Comparison of ENCODE assay signal across 21 mouse cellular contexts in the genomic region with DNA sequence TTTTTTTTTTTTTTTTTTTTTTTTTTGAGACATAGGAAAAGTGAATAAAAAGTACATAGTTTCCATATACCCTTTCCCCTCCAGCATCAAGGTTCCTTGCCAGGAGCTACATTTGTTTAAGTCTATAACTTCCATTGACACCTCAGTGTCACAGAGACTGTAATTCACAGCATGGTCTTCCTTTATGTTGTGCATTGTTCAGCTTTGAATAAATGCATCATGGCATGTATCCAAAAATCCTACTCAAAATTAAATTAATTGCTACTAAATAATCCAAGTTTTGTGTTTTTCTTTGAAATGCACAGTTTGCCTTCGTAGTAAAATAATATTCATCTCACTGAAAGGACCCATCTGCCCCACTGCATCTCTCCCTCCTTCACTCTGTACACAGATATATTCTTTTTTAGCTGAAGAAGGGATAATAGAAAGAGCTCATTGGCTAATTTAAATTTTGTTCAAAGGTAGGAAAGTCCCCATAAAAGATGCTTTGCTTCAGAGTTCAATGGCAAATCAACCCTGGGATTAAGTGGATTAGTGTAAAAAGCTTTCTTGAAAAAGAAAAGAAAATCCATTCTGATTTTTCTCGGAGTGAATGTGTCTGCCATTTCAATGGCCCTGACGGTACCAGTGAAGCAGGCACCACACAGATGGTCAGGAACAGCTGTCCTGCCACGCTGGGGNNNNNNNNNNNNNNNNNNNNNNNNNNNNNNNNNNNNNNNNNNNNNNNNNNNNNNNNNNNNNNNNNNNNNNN.
DNase-seq lines count a peak whose midpoint lies in the region; ATAC-seq and TF ChIP-seq lines count a peak whose summit lies in the region.
"Had no signal": no experiment of that assay in that cellular context is flagged by ENCODE, and none has a peak within 500 bp of the region (broad histone marks: within the 10 kb centered on the region; RNA-seq: fewer than 3 reads in every experiment).

No protein-coding gene starts in this region.

- TF ChIP-seq CTCF in midbrain, postnatal 0 days (IDR thresholded peaks at IDR 0.05), result no peak

- no peaks in the 10 kb centered on the region for H3K36me3 ChIP-seq in hindbrain, embryonic 11.5 days (ENCODE audit: control insufficient read depth, insufficient read depth, low read length)
- H3K36me3 ChIP-seq in hindbrain, embryonic 10.5 days, result no peaks in the 10 kb centered on the region
- no peaks in the 10 kb centered on the region for H3K36me3 ChIP-seq in forebrain, embryonic 13.5 days (ENCODE audit: poor library complexity, severe bottlenecking)
- no peaks in the 10 kb centered on the region for H3K36me3 ChIP-seq in hindbrain, embryonic 16.5 days (ENCODE audit: control insufficient read depth, insufficient read depth, low read length)
- no peaks in the 10 kb centered on the region for H3K36me3 ChIP-seq in midbrain, postnatal 0 days (ENCODE audit: insufficient read depth, low read length)
- H3K36me3 ChIP-seq: heart, embryonic 12.5 days; limb, embryonic 10.5 days; liver, embryonic 13.5 days had no signal

- no peaks in the 10 kb centered on the region for H3K27me3 ChIP-seq in hindbrain, embryonic 11.5 days (ENCODE audit: control insufficient read depth, insufficient read depth, low read length)
- H3K27me3 ChIP-seq in hindbrain, embryonic 10.5 days (ENCODE audit: insufficient read depth, poor library complexity, severe bottlenecking), result no peaks in the 10 kb centered on the region
- H3K27me3 ChIP-seq in forebrain, embryonic 13.5 days, result no peaks in the 10 kb centered on the region
- no peaks in the 10 kb centered on the region for H3K27me3 ChIP-seq in hindbrain, embryonic 16.5 days (replicated peaks; ENCODE audit: control insufficient read depth, insufficient read depth, low read length)
- H3K27me3 ChIP-seq in midbrain, postnatal 0 days (ENCODE audit: insufficient read depth, low read length), result no peaks in the 10 kb centered on the region
- H3K27me3 ChIP-seq: heart, embryonic 12.5 days; liver, embryonic 13.5 days; Patski had no signal

- H3K4me3 ChIP-seq in hindbrain, embryonic 11.5 days (ENCODE audit: low read depth, low read length), result no peak overlapping the region
- no peak overlapping the region for H3K4me3 ChIP-seq in hindbrain, embryonic 10.5 days
- H3K4me3 ChIP-seq in forebrain, embryonic 13.5 days, result no peak overlapping the region
- H3K4me3 ChIP-seq in hindbrain, embryonic 16.5 days (ENCODE audit: low read length), result no peak overlapping the region
- no peak overlapping the region for H3K4me3 ChIP-seq in midbrain, postnatal 0 days (ENCODE audit: low read depth, low read length)
- H3K4me3 ChIP-seq: heart, embryonic 12.5 days; limb, embryonic 10.5 days; liver, embryonic 13.5 days had no signal

- H3K9ac ChIP-seq in hindbrain, embryonic 11.5 days (ENCODE audit: low read depth, low read length), result no peak overlapping the region
- H3K9ac ChIP-seq in forebrain, embryonic 13.5 days, result no peak overlapping the region
- no peak overlapping the region for H3K9ac ChIP-seq in hindbrain, embryonic 16.5 days (ENCODE audit: low read depth, low read length)
- H3K9ac ChIP-seq in midbrain, postnatal 0 days (replicated peaks; ENCODE audit: low read length, poor library complexity, severe bottlenecking), result no peak overlapping the region
- H3K9ac ChIP-seq: heart, embryonic 12.5 days; liver, embryonic 13.5 days had no signal

- H3K27ac ChIP-seq in hindbrain, embryonic 11.5 days (ENCODE audit: low read depth, low read length), result no peak overlapping the region
- no peak overlapping the region for H3K27ac ChIP-seq in hindbrain, embryonic 10.5 days
- peak overlapping the region; percentile 72 for H3K27ac ChIP-seq in forebrain, embryonic 13.5 days
- H3K27ac ChIP-seq in hindbrain, embryonic 16.5 days (ENCODE audit: low read depth, low read length), result no peak overlapping the region; the same call in 1 of the 2 replicates
- H3K27ac ChIP-seq in midbrain, postnatal 0 days (ENCODE audit: low read depth, low read length), result no peak overlapping the region
- H3K27ac ChIP-seq: limb, embryonic 10.5 days; liver, embryonic 13.5 days had no signal

- no peak overlapping the region for H3K4me2 ChIP-seq in hindbrain, embryonic 11.5 days (replicated peaks; ENCODE audit: low read depth, low read length)
- 0 out of 2 replicates have a peak overlapping the region, but pooled peaks have one; percentile 14 for H3K4me2 ChIP-seq in forebrain, embryonic 13.5 days
- H3K4me2 ChIP-seq in hindbrain, embryonic 16.5 days (ENCODE audit: low read length), result no peak overlapping the region
- no peak overlapping the region for H3K4me2 ChIP-seq in midbrain, postnatal 0 days (ENCODE audit: low read depth, low read length, poor library complexity, severe bottlenecking)
- H3K4me2 ChIP-seq: heart, embryonic 12.5 days; liver, embryonic 13.5 days had no signal

- H3K9me3 ChIP-seq in hindbrain, embryonic 11.5 days (ENCODE audit: control insufficient read depth, low read length), result no peaks in the 10 kb centered on the region
- H3K9me3 ChIP-seq in hindbrain, embryonic 10.5 days, result no peaks in the 10 kb centered on the region
- no peaks in the 10 kb centered on the region for H3K9me3 ChIP-seq in forebrain, embryonic 13.5 days (replicated peaks)
- no peaks in the 10 kb centered on the region for H3K9me3 ChIP-seq in hindbrain, embryonic 16.5 days (ENCODE audit: control insufficient read depth, low read length)
- no peaks in the 10 kb centered on the region for H3K9me3 ChIP-seq in midbrain, postnatal 0 days (ENCODE audit: low read length)
- H3K9me3 ChIP-seq: heart, embryonic 12.5 days; limb, embryonic 10.5 days; liver, embryonic 13.5 days had no signal

- H3K4me1 ChIP-seq in hindbrain, embryonic 11.5 days (replicated peaks; ENCODE audit: control insufficient read depth, insufficient read depth, low read length), result no peaks in the 10 kb centered on the region
- 0 out of 2 replicates have a peak, but pooled peaks cover 3% of the 10 kb centered on the region for H3K4me1 ChIP-seq in hindbrain, embryonic 10.5 days (replicated peaks)
- H3K4me1 ChIP-seq in forebrain, embryonic 13.5 days, result peaks cover 42% of the 10 kb centered on the region
- no peaks in the 10 kb centered on the region for H3K4me1 ChIP-seq in hindbrain, embryonic 16.5 days (ENCODE audit: control insufficient read depth, insufficient read depth, low read depth, low read length)
- no peaks in the 10 kb centered on the region for H3K4me1 ChIP-seq in midbrain, postnatal 0 days (ENCODE audit: insufficient read depth, low read length)
- H3K4me1 ChIP-seq: heart, embryonic 12.5 days; liver, embryonic 13.5 days had no signal

- 71% methylated on average over 4 of the region's 4 CpGs for WGBS in hindbrain, embryonic 11.5 days
- WGBS in hindbrain, embryonic 10.5 days, result 70% methylated on average over 4 of the region's 4 CpGs
- WGBS in forebrain, embryonic 13.5 days, result 3% methylated on average over 4 of the region's 4 CpGs
- WGBS in hindbrain, embryonic 16.5 days, result 42% methylated on average over 4 of the region's 4 CpGs
- 15% methylated on average over 4 of the region's 4 CpGs for WGBS in midbrain, postnatal 0 days

- DNase-seq in hindbrain, embryonic 11.5 days (ENCODE audit: low spot score), result no peak
- no peak for DNase-seq in hindbrain, embryonic 10.5 days (ENCODE audit: low spot score)
- peak; percentile 77 for DNase-seq in midbrain, postnatal 0 days (ENCODE audit: low spot score)
- DNase-seq in right cerebral cortex, postnatal 10 days (ENCODE audit: low spot score in 2 of 2), result no peak
- DNase-seq in adrenal gland, postnatal 36 days, result no peak
- no peak for DNase-seq in spleen, postnatal 4 days (ENCODE audit: low spot score in 2 of 2)
- DNase-seq: B cell, adult 2 months; cerebellum, adult 11 months; gastrocnemius, postnatal 36 days; heart, postnatal 36 days; kidney, adult 11 months; kidney, postnatal 36 days; layer of hippocampus, postnatal 36 days; liver, embryonic 13.5 days; right cerebral cortex, postnatal 4 days; thymus, adult 2 months had no signal

- ATAC-seq in hindbrain, embryonic 11.5 days (ENCODE audit: low FRiP score), result 0 out of 2 replicates have a peak, but pooled peaks have one; percentile 40
- peak; percentile 92 for ATAC-seq in forebrain, embryonic 13.5 days
- peak; percentile 91 for ATAC-seq in hindbrain, embryonic 16.5 days
- ATAC-seq in midbrain, postnatal 0 days (ENCODE audit: low FRiP score), result peak; percentile 72; the same call in 1 of the 2 replicates
- ATAC-seq: Patski had no signal

Comparison
In these comparisons a context has a peak if more than half of its experiments do, and no peak if none do; other contexts are left out.
1. ATAC-seq: peak in every context shown above with its lines; median percentile 92 in forebrain, embryonic 13.5 days; 91 in hindbrain, embryonic 16.5 days; 72 in midbrain, postnatal 0 days; 40 in hindbrain, embryonic 11.5 days.